Mouse (Mus musculus) spleen, adult 2 months (tissue): ENCODE measurements around the gene Ephb3. TPM values are rescaled to one million over a fixed set of nuclear protein-coding genes. Genes with fewer than 3 reads are reported as not detected.
"Not testable (repeated sequence)": the region's sequence is repeated elsewhere in the genome, so short reads cannot be mapped to it uniquely, and the experiment has no call there.

Experiments used
- DNase-seq, 2 experiments: peaks; one replicate each; pipeline versions ENCODE4 v3.0.0 to v3.0.0-alpha.2; 2012 to 2021; ENCODE audit warnings: low spot score in 2 of 2, low read depth in 1 of 2
- H3K27ac ChIP-seq: fragments of 200-500 bp; 2 replicates; pipeline ENCODE4 v1.5.1; 2012; ENCODE audit warnings: low read length, inconsistent platforms; ENCODE audit not compliant: insufficient read depth
- H3K27me3 ChIP-seq: fragments of 200-500 bp; 2 replicates; pipeline ENCODE4 v1.6.1; 2012; ENCODE audit warnings: mild to moderate bottlenecking, moderate library complexity, low read length, inconsistent platforms; ENCODE audit not compliant: control insufficient read depth, insufficient read depth
- H3K36me3 ChIP-seq: fragments of 200-500 bp; 2 replicates; pipeline ENCODE4 v1.6.1; 2012; ENCODE audit warnings: mild to moderate bottlenecking, low read length, inconsistent platforms; ENCODE audit not compliant: control insufficient read depth, insufficient read depth
- H3K4me1 ChIP-seq: fragments of 200-500 bp; 2 replicates; pipeline ENCODE4 v1.6.1; 2011; ENCODE audit warnings: inconsistent platforms; ENCODE audit not compliant: control insufficient read depth, insufficient read depth, insufficient read length
- H3K4me3 ChIP-seq: fragments of 200-500 bp; 2 replicates; pipeline ENCODE4 v1.5.1; 2011; ENCODE audit warnings: mild to moderate bottlenecking, inconsistent platforms; ENCODE audit not compliant: insufficient read depth, insufficient read length; ENCODE audit errors: extremely low read depth
- CTCF ChIP-seq: fragments of 200-500 bp; IDR thresholded peaks from 2 replicates; pipeline ENCODE4 v1.5.1; 2011; ENCODE audit warnings: mild to moderate bottlenecking, inconsistent platforms; ENCODE audit not compliant: insufficient read depth, insufficient read length, insufficient replicate concordance; ENCODE audit errors: extremely low read depth
- POLR2A ChIP-seq: fragments of 200-500 bp; IDR thresholded peaks from 2 replicates; pipeline ENCODE4 v1.6.1; 2011; ENCODE audit warnings: low read depth, low read length, inconsistent platforms
- WGBS: fragments of 180-500 bp; shearing (Covaris S2); methylation state at CpG from one replicate; pipeline ENCODE4 v1.1.7; 2018; 5-methylcytosine and 5-hydroxymethylcytosine counted together
- polyA plus RNA-seq: library from polyadenylated mRNA; depleted of rRNA; stranded (reverse); fragments of >200 nt; gene quantifications from 2 replicates; pipeline ENCODE4 v1.2.3, GENCODE M21; 2012; rRNA removed

The Ephb3 gene
- 2.2 and 2.3 TPM in 2 replicates for polyA plus RNA-seq

DNA sequence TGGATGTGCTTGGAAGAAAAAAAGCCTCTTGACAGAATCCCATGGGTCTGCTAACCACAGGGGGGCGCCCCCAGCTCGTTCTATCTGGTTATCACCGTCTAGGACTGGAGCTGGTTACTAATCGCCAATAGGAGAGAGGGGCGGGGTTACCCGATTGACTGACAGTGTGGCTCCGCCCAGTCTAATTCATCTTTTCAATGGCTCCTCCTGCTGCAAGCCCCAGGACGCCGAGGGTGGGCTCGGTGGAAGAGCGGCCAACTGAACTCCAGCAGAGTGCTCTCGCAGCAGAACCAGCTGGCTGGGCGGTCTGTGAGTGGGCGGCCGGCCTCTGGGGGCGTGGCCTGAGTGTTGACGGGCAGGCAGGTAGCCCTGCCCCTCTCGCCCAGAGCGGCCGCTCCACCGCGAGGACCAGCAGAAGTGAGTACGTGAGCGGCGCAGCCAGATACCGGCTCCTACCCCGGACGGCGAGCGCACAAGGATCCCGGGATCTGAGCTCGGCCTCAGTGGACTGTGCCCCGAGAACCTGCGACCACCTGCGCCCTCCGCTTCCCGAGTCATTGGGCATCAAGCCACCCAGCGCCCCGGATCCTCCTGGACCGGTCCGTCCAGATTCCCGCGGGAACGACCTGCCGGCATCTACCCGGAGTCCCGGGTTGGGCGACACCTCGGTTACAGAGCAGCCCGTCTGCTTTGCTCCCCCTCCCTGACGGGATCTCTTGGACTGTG lies at the start of gene Ephb3:
TSS of gene Ephb3 (plus strand) at position 389 of the 726 bp plus-strand sequence.
- H3K27ac ChIP-seq, result no peak within 1 kb of the TSS
- peaks cover 12% of the 10 kb centered on the region for H3K27me3 ChIP-seq
- 5% methylated on average over 51 of the region's 51 CpGs for WGBS
- H3K4me3 ChIP-seq, result peak within 1 kb of the TSS; percentile 41; the same call in 1 of the 2 replicates
- peaks cover 3% of the 10 kb centered on the region; the same call in 1 of the 2 replicates for H3K4me1 ChIP-seq
- TF ChIP-seq POLR2A (no peak), CTCF (no peak)
- DNase-seq, result peak; percentile 23 to 67
- H3K36me3 ChIP-seq, result no peaks in the 10 kb centered on the region

DNA sequence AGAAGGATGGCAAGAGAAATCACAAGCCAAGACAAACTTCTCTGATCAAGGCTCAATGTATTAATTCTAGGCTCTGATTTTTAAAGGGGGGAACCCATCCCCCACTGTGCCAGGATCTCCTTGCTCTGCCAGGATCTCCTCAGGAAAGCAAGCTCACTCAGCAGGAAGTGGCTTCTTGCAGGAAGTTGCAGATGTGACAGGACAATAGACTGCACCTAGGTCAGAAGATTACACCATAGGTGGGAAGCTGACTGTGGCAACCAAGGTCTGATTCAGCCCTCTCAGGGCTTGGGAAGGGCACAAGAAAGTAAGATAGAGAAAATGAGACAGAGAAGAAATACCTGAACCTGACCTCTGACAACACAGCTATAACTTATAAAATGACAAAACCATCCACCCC lies 48.3 kb upstream of the Ephb3 start:
- H3K27me3 ChIP-seq, DNase-seq, H3K36me3 ChIP-seq, H3K27ac ChIP-seq, H3K4me1 ChIP-seq, H3K4me3 ChIP-seq: not testable (repeated sequence)

DNA sequence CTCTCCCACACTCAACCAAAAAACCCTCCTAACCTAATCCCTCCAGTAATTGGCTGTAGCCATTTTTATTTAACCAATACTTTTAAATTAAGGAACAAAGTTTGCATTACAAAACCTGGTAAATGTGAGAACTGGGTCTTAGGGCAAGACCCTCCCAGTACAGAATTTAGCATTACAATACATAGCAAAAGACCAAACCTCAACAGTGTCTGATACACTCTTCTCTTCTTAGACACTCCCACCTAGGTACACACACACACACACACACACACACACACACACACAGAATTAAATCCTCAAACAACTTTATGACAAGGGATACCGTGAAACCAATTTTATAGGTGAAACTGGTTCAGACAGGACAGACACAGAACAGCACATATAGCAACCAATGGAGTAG lies 45.3 kb upstream of the Ephb3 start:
- H3K36me3 ChIP-seq, H3K27ac ChIP-seq, H3K27me3 ChIP-seq, DNase-seq, H3K4me3 ChIP-seq, H3K4me1 ChIP-seq: not testable (repeated sequence)
- 94% methylated on average over 1 of the region's 1 CpGs for WGBS

DNA sequence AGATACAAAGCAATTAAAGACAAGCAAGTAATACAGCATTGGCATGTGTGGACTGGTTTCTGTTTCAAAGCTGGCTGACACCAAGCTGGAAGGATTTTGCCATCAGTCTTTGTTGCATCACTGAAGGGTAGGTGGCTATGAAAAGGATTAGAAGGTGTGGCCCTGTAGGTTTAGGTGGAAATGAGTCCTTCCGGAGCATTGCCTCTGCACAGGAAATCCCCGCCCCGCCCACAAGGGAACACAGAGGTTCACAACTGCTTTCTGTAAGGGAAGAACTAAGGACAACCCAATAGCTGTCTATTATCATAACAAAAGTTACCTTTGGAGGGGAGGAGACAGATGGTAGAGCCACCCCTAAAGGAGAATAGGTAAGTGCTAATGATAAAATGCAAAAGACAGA lies 41.1 kb upstream of the Ephb3 start:
- H3K4me1 ChIP-seq, H3K27ac ChIP-seq, DNase-seq, H3K36me3 ChIP-seq, H3K27me3 ChIP-seq, H3K4me3 ChIP-seq: not testable (repeated sequence)
- 71% methylated on average over 3 of the region's 3 CpGs for WGBS

DNA sequence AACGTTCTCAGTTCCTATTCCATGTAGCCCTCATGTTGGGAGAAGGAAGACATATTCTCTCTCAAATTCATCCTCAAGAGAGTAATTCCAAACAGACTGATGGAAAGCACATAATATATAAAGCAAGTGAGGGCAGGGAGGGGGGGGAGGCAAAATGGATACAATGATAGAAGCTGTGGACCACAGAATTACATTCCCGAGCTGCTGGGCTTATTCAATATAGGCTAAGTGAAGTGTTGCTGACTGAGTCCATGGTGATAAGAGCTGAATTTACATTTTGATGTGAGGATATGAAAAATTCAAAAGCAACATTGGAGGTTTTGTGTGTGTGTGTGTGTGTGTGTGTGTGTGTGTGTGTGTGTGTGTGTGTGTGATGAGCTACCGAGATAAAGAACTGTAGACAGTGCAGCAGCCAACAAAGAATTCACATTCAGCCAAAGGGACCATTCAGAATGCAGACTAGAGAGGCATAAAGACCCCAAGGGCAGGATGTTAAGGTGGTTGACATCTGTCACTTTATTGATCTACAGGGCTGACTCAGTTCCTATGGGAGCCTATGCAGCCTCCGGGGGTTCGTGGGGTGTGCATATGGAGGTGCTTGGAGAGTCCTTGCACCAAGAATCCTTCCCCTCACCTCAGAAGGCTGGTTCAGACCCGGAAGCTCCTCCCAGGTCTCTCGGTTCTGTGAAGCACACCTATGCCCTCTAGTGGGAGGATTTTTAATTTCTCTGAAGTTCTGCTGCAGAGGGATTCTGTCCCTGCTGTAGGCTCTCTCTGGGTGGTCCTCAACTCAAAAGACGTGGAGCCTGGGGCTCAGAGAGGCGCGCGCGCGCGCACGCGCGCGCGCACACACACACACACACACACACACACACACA lies 39.0 kb upstream of the Ephb3 start:
- H3K4me3 ChIP-seq, H3K36me3 ChIP-seq, H3K27ac ChIP-seq, H3K27me3 ChIP-seq, DNase-seq, H3K4me1 ChIP-seq: not testable (repeated sequence)
- WGBS, result 18% methylated on average over 17 of the region's 19 CpGs

DNA sequence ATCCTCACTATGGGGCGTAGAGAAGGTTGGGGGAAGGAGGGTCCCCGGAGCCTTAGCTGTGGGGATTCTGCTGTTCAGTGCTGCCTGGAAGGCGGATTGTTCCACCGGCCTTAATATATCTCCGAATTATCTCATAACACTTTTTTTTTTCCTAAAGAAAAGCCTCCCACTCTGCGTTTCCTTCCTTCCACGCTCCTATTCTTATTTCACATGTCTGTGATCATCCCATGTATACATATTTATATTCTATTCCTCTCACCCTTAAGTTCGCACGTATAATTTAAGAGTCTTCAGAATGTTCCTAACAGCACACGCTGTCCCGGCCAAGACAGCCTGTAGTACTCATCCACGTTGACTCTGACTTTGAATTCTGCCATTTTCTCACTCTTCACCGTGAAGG lies 35.8 kb upstream of the Ephb3 start:
- TF ChIP-seq CTCF, result no peak
- TF ChIP-seq POLR2A, result no peak
- H3K27ac ChIP-seq, result no peak overlapping the region
- H3K36me3 ChIP-seq, result no peaks in the 10 kb centered on the region
- H3K27me3 ChIP-seq, result no peaks in the 10 kb centered on the region
- no peak for DNase-seq
- H3K4me1 ChIP-seq, result no peaks in the 10 kb centered on the region
- 89% methylated on average over 13 of the region's 13 CpGs for WGBS
- no peak overlapping the region for H3K4me3 ChIP-seq

DNA sequence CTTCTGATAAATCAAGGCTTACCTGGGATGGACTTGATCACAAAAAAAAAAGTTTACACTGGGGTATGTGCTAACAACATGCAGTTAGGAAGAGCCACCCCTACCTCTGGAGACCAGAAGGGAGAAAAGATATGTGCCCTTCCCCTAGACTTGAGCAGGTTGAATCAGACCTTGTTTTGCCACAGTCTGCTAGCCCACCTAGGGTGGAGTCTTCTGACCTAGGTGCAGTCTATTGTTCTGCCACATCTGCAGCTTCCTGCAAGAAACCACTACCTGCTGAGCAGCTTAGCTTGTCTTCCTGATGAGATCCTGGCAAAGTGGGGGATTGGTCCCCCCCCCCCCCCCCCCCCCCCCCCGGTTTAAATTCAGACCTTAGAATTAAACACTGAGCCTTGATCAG lies 29.3 kb upstream of the Ephb3 start:
- whole genome bisulfite sequencing, result no CpG with 5 or more reads among the region's 1 CpGs
- Histone ChIP-seq H3K27me3 (no peaks in the 10 kb centered on the region), H3K4me1 (no peaks in the 10 kb centered on the region), H3K36me3 (no peaks in the 10 kb centered on the region), H3K27ac (no peak overlapping the region), H3K4me3 (no peak overlapping the region)
- TF ChIP-seq CTCF (no peak), POLR2A (no peak)
- no peak for DNase-seq
